Mouse (Mus musculus) testis, adult 2 months (tissue): ENCODE results near the gene Spen.
"Not testable (repeated sequence)": the region's sequence is repeated elsewhere in the genome, so short reads cannot be mapped to it uniquely, and the experiment has no call there.

ENCODE experiments used
- CTCF ChIP-seq: fragments of 200-500 bp; IDR thresholded peaks from 2 replicates; pipeline ENCODE4 v1.5.1; 2012; ENCODE audit warnings: low read depth, mild to moderate bottlenecking, inconsistent platforms, low read length, moderate library complexity; ENCODE audit not compliant: control insufficient read depth, insufficient read depth, insufficient replicate concordance
- POLR2A ChIP-seq: fragments of 200-500 bp; IDR thresholded peaks from 2 replicates; pipeline ENCODE4 v1.6.1; 2012; ENCODE audit warnings: low read depth, mild to moderate bottlenecking, inconsistent platforms, low read length, moderate library complexity; ENCODE audit not compliant: control insufficient read depth

- not testable (repeated sequence) for TF ChIP-seq POLR2A, CTCF
Measured at GRCm38 (mm10) chr4:141554255-141554865, 16.0 kb upstream of the Spen start.
